Mouse (Mus musculus) liver, adult (tissue): Measurements from ENCODE around the gene Zfp526.

Experiments used
- GATA4 ChIP-seq: IDR thresholded peaks from 2 replicates; pipeline ENCODE4 v1.6.1; 2014; ENCODE audit warnings: mild to moderate bottlenecking, low read length; ENCODE audit not compliant: insufficient replicate concordance

Zfp526 gene

DNA sequence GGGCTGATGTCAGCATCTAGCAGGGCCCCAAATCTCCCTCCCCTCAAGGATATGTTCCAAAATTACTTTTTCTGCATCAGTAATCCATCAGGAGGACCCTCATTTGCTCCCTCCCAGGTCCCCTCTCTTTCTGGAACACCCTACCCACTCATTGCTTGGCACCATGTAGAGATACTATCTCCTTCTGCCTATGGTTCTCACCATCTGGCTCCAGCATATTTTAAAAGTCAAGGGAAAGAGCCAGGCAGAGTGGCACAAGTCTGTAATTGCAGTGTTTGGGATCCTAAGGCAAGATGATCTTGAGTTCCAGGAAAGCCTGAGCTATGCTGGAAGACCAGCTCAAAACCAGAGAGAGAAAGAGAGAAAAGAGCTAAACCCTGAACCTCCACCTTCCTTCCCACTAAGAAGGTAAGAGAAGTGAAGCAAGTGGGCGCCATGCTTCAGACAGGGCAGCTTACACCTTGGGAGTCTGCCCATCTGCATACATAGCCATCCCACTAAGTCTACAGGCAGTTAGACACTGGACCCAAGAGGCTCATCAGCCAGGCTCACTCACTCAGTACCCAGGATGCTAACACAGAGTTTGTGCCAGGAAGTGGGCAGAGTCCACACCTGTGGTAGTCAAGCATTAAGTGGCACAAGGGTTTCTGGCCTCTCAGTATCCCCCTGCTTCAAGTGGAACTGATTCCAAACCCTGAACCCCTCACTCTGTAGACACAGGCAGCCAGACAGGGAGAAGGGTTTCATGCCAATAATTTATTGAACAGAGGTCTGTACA is 6.5 kb downstream of the Zfp526 start:
- TF ChIP-seq GATA4 = no peak

DNA sequence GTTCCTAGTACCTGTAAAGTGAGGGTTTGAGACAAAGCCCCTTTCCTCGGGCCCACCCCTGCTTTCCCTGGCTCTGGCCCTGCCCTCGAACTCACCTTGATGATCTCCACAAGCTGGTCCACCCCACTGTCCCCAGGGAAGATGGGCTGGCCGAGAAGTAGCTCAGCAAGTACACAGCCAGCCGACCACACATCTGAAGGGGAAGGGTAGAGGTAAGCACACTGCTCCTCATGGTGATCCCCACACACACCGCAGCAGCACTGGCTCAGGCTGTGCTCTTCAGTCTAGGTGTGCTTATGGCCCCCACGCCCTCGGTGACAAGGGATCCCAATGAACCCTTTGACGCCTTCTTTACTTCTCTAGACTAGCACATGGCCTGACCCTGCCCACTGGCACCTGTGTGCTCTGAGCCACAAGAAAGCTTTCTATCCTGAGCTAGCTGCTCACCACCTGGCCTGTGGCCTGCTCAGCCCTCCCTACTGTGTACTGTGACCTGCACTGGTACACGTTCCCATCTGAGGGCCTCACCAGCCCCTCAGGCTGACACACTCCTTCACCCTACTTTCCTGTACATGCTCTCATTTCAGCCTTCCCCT is 9.6 kb downstream of the Zfp526 start:
- no peak for TF ChIP-seq GATA4

GRCm38 (mm10) chr7:25232101-25232648 is 10.9 kb downstream of the Zfp526 start:
- no peak for TF ChIP-seq GATA4

- no peak for TF ChIP-seq GATA4
Observed at GRCm38 (mm10) chr7:25233061-25233460, 11.8 kb downstream of the Zfp526 start.

GRCm38 (mm10) chr7:25235526-25235925 is 14.3 kb downstream of the Zfp526 start:
- no peak for TF ChIP-seq GATA4

- TF ChIP-seq GATA4 = no peak
Observed at GRCm38 (mm10) chr7:25237249-25238014, 16.2 kb downstream of the Zfp526 start, which contains the start of gene Gsk3a. Gene Gsk3a (minus strand): TSS chr7:25237851.

DNA sequence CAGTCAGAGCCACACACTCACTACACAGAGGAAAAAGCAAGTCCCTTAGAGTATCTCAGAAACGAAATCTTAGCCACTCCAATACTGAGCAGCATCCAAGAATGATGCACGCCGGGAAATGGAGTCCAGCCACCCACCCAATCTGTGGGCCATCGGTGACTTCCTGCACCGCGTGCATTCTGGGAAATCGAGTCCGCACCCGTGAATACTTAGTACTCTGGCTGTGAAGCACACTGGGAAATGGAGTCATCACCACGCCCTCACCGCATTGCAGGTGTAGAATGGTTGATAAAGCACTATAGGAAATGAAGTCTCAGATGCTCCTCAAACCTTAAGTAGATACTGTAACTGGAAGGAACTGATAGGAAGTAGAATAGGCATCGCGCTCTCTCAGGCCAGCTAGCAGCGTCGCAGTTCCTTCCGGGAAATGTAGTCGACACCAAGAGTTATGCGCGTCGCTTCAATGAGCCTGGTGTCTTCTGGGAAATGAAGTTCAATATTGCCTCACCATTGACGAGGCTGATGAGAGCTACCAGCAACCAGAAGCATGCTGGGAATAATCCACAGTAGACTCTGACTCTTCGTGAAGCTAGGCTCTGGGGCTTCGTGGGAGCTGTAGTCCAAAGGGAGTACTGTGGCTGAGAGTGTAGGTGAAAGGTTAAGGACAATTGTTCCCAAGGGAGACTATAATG is 16.9 kb downstream of the Zfp526 start:
- TF ChIP-seq GATA4 = peak; percentile 74; the same call in 1 of the 2 replicates

- TF ChIP-seq GATA4 = peak; percentile 7; the same call in 1 of the 2 replicates
Observed at GRCm38 (mm10) chr7:25238829-25239623, 17.8 kb downstream of the Zfp526 start.

DNA sequence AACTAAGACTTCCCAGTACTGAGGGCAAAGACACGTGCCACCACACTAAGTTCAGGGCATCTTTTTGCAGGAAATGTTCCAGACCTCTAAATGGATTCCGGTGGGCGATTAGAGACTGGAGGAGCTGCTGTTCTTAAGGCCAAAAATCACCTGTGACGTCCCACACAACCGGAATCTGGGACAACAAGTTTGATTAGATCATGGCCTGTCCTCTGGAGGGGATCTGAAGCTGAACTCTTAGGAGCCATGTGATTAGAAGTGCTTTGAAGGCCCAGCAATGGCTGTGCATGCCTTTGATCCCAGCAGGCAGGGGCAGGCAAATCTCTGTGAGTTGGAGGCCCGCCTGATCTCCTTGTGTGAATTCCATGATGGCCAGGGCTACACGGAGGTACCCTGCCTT is 19.4 kb downstream of the Zfp526 start:
- no peak for TF ChIP-seq GATA4

GRCm38 (mm10) chr7:25241062-25241461 is 19.8 kb downstream of the Zfp526 start:
- no peak for TF ChIP-seq GATA4

DNA sequence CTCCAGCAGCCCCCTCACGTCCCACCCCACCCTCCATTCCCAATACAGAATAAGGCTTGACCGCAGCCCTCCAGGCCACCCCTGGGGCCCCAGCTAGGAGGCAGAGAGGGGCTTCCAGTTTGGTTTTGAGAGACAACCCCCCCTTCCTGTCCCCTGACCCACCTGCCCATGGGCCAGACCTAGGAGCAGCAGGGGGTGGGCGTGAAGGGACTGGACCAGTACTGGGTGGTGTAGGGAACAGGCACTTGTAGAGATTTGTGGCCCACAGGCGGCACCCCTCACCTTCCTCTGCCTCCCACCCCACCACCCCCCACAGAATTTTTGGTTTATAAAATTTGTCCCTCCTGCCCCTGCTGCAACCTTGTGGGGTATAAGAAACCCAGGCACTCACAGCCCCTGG is 22.1 kb downstream of the Zfp526 start:
- no peak for TF ChIP-seq GATA4

DNA sequence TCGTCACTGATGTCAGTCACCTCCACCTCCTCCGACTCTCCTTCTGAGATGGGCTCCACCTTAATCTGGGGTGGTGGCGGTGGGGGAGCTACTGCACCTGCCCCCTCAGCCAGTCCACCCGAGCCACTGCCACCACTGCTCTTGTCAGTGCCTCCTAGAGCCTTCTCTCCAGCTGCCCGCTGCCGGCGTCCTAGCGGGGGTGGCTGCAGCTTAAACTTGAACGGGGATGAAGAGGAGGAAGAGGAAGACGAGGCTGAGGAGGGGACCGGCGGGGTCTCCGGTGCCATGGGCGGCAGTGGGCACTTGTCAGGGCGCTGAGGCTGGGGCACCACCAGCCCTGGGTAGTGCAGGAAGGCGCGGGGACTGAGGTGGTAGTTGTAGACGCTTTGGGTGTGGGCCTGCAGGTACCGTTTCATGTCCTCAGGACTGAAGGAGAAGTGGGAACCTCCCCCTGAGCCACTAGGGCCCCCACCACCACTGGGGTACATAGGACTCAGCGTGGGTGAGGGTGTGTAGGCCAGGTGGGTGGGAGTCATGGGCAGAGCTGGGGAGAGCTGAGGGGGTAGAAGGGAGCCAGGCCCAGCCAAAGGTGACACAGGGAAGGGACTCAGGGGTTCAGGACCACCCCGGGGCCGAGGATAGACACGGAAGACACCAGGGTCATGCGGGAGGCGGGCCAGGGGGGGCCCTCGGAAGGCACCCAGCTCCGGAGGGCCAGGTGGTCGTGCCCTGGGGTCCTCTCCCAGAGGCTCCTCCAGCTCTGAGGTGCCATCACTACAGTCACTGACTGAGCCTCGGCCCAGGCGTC is 23.5 kb downstream of the Zfp526 start:
- no peak for TF ChIP-seq GATA4

DNA sequence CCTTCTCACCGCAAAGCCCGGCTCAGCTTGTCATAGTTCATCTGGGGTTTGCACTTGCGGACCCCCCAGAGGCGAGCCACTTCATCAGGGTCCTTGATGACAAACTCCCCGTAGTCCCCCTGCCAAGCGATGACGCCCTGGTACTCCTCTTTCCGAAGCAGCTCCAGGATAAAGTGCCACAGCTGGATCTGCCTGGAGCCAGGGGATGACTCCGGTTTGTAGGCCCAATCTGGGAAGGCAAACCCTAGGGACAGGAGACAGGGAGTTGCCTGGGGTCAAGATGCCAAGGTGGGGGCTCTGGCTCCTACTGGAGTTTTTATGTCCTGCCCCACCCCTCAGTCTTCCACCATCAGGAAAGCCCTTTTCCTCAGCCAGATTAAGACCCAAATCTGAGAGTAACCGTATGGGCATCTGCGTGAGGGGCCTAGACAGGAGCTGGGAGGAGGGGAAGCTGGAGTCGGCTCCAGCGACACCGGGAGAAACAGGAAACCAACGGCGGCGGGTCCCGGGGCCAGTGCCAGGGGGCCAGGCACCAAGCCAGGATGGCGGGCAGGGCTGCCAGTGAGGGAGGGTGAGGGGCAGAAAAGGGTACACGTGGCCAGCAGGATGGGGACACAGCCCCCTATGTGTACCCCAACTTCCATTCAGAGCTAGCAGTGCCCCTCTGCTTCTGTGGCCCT is 25.0 kb downstream of the Zfp526 start:
- TF ChIP-seq GATA4 = no peak
